Mouse (Mus musculus) naive thymus-derived CD4-positive, alpha-beta T cell, adult 2 months (primary cell): ENCODE results near the gene Vps13d.

Experiments
- DNase-seq: peaks from one replicate; pipeline ENCODE4 v3.0.0-alpha.2; 2011; ENCODE audit warnings: low read depth

Vps13d gene

DNA sequence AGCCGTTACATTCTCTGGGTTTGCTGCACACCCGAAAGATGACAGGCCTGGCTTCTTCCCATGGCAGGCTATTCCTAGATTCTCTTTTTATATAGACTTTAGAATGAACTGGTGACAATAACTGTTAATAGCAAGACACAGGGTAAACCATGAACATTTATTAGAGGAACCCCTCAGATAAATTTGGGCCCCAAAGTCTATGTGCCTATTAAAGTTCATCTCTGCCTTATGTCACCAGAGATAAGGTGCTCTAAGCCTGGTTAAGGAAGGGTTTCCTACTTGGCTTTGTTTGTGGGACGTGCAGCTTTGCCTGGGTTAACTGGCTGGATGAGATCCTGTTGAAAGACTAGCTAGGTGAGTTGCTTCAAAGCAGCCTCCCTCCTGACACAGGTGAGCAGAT, 159.4 kb downstream of the Vps13d start:
- no peak for DNase-seq

DNA sequence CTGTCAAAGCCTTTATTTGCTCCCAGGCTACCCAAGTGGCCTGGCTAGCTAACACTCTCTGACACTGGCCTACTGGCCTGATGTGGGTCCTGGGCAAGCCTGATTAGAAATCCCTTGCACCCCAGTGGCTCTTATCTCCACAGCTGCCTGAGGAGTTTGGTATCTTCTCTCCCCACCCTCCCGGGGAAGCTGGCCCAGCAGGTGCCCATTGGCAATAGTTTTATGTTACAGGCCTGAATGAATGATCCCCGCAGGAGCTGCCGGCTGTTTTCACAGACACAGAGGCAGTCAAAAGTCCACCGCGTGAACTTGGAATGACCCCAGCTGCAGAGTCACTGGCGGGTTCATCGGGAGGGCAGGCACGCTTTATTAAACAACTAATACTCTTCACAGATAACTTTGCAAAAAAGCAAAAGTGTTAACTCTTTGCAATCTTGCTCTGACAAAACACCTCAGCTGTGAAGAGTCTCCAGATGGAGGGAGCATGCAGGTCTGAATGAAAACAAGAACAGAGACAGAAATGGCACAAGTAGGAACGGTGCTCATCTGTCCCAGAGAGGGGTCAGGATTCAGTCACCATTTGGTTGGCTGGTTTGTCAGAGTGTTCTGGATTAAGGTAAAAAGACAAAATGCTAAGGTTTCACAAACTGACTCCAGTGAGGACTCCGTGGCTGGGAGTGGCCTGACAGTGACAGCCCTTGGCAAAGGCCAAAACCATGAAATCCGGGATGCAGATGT, 160.1 kb downstream of the Vps13d start:
- DNase-seq, result no peak

DNA sequence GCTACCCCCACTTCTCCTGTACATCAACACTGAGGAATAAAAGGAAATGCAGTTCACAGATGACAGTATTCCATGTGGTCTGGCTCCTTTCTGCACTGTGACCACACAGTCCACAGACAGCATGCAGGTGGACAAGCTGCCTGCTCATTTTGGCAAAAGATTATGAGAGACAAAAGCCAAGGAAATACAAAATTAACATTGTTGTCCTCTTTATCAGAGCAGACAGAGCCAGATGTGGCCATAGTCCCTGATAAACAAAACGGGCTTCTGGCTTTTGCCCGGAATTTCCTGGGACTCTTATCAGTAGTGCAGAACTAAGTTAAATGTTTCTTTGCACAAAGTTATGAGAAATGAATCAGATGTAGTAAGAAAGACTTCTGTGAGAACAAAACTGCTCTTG, 161.4 kb downstream of the Vps13d start:
- DNase-seq, result no peak

DNA sequence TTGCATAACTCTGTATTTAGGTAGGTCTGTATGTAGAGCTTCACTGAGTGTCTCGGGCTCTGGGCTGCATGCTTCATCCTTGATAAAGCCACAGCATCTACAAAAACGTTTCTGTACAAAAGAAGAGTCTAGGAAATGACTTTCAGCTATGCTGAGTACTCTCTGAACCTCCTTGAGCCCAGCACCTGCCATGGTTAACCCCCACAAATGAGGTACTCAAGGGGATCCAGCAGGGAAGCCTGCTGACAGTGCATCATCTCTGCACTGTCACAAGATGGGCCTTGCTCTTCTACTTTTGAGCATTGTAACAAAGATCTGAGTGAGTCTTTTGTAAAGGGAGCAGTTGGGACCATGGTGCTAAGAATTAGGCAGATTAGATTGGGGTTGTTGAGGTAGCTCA, 162.2 kb downstream of the Vps13d start:
- no peak for DNase-seq

DNA sequence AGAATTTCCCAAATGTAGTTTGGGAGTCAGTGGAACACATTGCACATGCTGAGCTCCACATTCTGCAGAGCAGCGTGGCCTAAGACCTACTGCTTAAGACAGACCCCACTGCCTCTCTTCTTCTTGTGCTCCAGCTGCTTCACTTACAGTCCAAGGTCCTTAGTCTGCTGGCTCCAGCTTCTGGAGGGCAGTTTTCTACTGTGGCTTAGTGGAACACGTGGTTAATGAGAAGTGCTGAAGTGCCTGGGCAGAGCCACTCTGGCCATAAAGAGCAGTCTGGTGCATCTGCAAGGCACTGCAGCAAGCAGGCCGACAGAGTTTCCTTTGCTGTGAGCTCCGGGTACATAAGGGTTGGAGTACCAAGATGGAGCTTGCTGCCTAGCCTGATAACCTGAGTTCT, 163.3 kb downstream of the Vps13d start:
- DNase-seq, result no peak

DNA sequence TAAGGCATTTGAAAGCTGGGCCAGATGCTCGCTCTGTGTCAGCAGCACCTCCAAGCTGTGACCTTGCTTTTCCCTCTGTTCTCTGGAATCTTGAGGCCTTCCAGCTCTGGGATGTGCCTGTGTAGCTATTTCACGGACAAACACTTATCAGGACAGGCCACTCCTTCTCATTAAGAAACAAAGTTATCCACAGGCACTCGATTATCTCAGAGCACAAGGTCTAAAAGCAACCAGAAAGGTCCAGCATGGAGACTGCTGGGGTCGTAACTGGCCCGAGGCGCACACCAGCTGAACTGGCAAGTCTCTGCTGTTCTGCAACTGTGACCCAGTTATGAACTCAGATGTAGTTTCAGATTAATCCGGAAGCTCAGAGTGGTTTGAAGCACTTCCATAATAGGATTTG, 168.4 kb downstream of the Vps13d start:
- no peak for DNase-seq

DNA sequence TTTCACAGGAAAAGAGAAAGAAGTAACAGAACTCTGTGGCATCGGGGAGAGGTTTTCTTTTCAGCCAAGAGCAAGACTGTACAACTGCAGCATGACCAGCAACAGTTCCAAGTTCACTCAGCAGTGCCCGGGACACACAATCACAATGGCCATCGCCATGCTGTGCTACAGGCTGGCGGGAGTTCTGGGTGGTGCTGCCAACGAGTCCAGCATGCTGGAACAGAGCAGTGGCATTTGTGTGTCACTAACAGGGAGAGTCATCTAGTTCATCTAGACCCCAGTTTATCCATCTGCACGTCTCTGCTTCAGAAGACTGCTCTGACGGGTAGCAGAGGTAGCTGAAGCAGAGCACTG, 169.4 kb downstream of the Vps13d start:
- DNase-seq, result no peak

DNA sequence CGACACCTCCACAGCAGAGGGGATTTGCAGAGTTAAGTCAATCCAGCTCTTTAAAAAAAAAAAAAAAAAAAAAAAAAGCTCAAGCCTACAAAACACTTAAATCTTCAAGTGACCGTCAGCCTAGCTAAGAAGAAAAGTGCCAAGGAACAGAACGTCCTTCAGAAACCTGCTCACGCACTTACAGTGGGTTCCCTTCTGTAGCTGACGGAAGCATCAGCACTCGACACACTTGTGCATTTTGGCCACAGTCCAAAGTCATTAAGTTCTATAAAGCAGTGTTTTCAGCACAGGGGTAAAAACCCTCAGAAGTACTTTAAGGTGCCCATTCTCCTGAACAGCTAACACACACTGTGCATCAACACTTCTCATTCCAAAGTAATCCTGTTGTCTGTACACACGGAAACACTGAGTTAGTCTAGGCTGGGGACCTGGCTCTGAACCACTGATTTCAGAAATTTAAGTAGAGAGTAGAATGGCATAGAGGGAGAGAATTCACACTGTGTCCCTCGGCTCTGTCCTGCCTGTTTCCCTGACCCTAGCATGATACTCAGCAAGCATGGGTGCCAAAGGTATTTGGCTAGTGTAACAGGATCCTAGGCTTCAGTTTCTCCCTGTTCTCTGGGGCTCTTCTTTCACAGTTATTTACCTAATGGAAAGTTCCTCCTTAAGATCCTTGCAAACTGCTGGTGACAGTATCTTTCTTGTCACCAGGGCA, 170.0 kb downstream of the Vps13d start:
- no peak for DNase-seq

DNA sequence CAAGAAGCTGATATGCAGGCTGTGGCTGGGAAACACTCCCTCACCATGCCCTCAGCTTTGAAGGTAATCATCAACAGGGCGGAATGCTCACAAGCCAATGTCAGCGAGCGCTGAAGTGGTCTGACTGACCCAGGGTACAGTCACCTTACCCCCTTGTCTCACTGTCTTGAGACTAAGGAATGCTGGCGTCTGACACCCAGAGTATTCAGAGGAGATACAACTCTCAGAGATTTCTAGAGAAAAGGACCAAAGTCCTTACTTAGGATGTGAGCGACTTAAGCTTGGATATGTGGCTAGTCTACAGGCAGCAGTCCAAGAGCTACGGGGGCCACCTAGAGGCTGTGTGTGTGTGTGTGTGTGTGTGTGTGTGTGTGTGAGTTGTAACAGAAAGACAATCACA, 170.9 kb downstream of the Vps13d start:
- DNase-seq, result no peak

DNA sequence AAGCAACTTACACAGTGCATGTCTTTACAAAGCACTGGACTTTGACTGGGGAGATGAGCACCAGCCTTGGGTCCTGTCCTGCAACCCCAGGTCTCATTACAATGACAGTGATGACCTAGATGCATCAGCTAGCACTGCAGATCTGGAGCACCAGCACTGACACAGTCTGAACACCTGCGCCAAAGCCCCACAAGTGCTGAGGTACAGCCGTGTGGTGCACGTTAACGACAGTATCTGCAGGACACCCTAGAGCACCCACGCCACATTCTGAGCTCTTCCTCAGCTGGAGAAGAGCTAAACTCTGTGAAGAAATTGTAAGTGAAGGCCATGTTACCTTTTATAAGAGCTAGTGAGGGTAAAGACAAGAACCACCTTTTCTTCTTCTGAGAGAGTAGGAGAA, 172.0 kb downstream of the Vps13d start:
- no peak for DNase-seq

DNA sequence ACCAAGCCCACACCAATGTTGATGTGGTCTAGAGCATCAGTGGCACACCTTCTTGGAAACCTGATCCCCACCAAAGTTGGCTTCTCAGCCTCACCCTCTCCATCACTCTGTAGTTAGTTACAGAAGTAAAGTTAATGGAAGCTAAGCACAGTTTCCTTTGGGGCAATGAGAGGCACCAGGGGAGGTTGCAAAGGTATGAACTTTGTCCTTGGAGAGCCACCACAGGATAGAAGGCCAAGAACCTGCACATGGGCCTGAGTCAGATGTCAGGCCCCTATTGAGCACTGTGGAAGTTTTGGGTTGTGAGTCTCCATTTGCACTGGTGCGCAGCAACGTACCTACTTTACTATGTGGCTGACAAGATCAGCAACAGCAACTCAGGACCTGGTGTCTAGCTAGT, 172.6 kb downstream of the Vps13d start:
- DNase-seq, result no peak

DNA sequence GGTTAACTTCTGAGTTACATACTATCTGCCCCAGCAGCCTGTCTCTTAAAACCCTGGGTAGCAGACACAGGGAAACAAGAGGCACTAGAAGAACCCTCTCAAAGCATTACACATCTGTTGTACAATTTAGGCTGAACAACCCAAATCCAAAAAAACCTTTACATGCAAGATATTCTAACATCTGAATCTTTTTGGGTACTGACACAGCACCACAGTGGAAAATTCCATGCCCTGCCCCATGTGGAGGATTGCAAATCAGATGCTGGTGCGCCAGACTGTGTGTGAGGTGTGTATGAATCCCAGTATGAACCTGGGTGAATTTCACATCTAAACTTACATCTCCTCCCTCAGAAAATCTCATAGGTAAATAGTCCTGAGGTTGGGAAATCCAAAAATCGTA, 174.4 kb downstream of the Vps13d start:
- no peak for DNase-seq

DNA sequence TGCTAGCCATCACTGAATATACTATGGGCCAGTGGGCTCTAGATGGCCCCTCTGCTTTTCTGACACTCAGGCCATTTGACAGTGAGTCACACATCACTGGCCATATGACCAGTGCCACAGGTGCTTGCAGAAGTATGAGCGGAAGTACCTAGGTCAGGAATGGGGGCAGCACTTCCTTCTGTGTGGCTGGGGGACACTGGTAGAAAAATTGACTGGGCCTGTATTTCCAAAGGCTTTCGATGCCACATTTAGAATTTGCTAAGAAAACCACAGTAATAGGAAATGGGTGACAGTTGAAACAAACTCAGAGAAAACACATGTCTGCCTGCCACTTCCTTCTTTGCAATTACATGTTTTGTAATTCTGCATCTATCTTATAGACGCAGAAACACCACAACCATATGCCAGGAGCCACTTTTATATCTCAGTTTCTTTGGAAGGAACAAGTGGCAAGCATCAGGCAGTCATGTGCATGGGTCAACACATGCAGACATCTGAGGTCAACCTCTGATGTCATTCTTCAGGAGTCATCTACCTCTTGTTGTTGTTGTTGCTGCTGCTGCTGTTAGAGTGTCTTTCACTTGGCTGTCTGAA, 175.6 kb downstream of the Vps13d start:
- DNase-seq, result peak; percentile 36

DNA sequence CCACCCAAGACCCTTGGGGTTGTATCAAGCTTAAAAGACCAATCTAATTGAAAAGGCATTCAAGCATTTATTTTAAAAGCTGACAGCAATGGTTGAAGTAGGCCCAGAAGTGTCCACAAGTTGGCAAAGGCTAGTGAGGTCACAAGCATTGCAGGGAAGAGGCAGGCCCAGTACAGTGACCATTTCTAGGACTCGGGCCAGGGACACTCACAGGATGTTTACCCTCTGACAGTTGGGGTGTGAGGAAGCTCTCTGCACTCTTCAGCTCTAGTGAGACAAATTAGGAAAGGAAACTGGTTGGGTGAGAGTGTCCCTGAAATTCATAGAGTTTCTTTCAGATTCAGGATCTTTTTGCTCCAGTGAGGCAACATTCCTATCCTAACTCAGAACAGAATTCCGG, 177.1 kb downstream of the Vps13d start:
- DNase-seq, result no peak

DNA sequence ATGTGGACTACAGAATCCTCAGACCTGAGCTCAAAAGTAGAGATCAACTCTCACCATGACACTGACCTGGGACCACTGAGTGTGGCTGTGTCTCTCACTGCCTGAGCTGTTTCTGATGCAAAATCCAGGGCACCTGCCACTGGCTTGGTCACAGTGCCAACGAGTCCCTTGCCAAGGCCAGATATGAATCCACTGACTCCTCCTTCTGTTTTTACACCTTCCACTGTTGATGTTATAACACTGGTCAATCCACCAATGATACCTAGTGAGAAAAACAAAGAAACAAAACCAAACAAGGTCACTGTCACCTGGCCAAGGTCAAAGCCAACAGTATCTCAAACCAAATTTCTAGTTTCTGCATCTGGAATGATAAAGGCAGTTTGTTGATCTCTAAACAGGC, 178.1 kb downstream of the Vps13d start:
- no peak for DNase-seq

DNA sequence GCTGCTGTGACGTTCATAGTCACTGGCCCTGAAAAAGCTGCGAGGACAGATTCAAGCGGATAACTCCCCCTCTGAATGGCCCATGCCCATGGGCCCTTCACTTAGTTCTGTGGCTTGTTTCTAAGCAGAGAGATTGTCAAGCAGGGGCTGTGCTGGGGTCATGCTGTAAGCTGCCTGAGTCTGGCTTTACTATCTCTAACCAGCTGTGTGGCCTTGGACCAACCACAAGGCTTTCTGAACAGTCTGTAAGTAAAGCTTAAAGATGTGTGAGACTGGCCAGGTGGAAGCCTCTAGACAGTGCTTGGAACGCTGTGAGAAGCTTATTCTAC, 180.2 kb downstream of the Vps13d start:
- DNase-seq, result no peak

DNA sequence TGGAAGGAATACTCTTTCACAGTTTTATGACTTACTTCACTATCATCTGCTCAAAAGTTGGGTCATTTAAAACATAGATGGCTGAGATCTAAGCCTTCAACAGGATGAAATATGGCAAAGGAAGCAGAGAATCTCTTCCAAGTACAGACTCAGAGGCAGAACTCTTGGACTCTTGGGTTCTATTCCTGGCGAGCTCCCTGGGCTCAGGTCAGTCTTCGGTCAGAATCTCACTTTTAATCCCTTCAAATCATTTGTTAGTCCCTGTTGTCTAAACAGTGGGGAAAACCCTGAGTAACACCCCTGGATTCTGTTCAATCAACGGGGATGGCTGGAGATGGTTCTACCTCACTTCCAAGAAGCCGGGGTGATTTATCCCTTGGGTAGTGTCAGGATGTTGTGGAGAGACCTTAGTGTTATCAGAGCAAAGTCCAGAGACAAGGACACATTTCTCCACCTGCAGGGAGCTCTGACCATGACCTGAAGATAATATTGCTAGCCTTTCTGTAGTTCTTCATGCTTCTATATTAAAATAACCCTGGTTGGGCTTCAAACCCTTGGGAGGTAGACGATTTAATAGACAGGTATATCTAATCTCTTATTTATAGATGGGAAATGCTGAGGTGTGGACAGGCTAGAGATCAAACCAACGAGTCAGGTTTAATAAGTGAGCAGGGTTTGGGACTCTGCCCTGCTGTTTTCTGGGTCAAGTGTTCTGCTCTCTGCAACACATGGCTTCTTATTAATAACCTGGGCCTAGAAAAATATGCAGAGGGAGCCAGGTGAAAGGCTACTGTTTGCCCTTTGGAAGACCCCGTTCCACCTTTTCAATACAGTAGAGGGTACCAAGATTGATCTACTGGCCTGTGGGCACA, 180.8 kb downstream of the Vps13d start:
- no peak for DNase-seq

DNA sequence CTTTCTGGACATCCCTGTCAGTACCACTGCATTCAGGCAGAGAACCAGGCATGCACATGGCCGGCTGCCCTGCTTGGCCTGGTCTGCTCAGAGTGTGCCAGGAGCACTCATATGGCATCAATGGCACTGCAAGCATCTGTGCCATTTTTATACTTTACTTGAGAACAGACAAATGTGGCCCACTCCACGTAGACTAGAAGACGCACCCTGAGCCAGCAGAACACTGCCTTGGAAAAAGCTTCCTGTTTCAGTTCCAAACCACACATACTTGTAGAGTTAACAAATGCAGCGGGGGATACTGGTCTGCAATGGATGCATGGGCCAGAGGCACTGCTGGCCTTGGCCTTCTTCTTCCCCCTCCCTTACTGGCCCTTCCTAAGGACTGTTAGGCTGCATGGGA, 181.6 kb downstream of the Vps13d start:
- no peak for DNase-seq

DNA sequence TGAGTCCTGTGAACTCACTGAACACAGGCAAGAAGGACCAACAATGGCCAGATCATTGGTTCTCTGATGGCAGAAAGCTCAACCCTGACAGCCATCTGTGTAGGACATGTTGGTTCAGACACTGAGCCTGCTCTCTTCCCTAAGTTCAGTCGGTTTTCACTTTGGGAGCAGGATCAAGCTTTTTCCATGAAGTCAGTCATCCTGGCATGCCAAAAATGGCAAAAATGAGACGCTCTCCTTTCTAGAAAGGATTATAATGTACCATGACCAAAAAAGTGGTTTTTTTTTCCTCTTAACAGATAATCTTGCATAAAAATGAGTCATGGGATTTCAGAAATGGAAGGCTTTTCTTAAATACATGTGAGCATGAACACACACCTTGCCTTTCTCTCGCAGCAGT, 183.6 kb downstream of the Vps13d start:
- DNase-seq, result no peak

DNA sequence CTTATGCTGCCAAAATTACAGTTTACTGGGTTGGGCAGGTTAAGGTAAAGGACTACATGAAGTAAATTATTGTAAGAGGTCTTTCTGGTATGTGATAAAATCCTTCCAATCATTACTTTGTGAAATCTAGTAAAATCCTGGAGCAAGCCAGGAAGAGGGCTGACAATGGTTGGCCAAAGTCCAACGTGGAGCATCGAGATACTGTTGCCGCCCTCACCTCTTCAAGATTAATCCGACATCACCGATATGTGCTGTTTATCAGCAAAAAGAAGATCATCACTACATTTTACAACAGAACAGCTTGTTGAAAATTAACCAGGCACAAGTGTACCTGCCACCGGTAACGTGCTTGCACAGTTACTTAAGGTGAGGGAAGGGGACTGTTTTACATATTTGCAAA, 184.9 kb downstream of the Vps13d start:
- DNase-seq, result no peak

DNA sequence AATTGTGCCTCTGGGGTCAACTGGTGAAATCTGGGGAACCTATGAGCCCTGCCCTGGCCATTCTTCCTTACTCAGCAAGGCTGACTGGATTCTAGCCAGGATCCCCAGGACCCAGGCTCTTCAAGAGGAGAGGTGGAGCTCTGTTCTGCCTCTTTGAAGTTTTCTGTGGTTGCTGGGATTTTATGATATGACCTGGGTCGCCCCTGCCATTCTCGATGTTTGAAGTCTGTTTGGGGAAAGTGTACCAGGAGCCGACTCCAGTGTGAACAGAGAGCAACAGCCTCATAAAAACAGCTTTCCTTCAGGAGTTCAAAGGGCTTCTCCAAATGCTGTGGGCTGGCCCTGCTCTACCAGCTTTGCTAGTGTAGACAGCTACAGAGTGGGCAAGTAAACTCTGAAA, 185.4 kb downstream of the Vps13d start:
- DNase-seq, result no peak

DNA sequence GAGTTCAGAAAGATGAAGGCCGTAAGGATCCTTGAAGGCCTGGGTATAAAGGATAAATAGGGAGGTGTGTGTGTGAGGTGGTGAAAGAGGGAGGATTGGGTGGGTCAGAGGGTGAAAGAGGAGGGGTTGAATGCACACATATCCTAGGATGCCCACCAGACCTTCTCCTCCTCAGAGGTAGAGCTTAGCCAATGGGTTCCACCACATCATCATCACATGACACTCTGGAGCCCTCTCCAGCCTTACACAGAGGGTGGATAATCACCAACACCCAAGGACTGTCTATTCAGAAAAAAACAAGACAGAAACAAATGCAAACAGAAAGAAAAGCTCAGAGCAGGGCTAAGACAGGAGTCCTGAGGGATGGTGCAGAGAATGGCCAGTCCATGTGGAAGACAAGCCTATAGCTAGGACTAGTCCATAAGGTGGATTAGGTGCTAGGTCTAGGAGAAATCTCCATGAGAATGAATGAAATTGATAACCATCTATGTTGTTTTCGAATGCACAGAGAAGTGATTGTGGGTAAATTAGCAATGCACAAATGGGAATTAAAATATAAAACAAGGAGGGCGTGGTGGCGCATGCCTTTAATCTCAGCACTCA, 188.8 kb downstream of the Vps13d start:
- DNase-seq, result no peak
